Mouse (Mus musculus) urinary bladder, postnatal 25 days (tissue): ENCODE results near the gene Lipa.

ENCODE experiments used
- DNase-seq: peaks from one replicate; pipeline ENCODE4 v3.0.0; 2022; ENCODE audit warnings: low spot score

The Lipa gene

DNA sequence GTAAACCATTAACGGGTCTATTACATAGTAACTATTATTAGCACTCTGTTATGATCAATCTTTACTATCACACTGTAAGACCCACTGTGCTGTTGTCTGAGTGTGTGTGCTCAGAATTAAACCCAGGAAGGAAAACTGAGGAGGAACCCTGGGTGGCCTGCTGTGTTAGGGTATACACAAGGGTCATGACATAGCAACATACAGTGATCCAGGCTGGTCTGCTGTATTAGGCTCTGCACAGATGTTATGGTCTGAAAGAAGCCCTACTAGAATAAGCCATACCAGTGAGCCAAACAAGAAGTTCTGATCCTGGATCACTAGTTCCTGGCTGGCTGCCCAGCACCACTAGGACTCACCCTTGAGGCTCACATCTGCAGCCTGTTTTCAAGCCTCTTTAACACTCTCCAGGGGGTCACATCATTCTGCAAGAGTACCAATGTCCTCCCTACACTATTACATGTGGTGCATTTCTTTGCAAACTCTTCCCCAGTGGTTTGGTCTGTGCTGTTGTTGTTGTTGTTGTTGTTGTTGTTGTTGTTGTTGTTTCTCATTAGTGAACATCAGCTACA, 65.7 kb downstream of the Lipa start:
- no peak for DNase-seq

GRCm38 (mm10) chr19:34450784-34451370, 76.4 kb downstream of the Lipa start:
- no peak for DNase-seq

- no peak for DNase-seq
Measured at GRCm38 (mm10) chr19:34448851-34449250, 78.4 kb downstream of the Lipa start.

DNA sequence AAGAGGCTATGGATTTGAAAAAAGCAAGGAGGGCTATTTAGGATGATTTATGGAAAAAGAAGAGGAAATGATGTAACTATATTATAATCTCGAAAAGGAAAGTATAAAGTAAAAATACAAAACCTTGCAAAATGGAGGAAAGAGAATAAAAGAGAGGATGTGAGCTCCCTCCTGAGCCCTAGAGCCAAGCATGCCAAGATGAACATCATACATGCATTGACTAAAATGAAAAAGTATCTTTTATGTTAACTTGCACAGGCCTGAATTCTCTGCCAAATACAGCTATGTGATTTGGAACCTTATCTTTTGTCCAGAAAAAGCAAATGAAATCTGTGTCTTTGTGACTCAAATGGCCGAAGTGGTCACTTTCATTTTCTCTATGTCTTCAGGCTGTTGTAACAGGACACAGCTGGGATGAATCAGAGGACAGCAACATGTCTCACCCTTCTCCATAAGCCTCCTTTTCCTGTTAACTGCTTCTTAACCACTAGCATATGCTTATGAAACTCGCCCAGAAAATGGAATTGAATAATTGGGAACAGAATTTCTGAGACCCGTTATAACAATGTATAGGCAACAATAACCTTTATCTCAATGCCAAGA, 81.8 kb downstream of the Lipa start:
- no peak for DNase-seq

- DNase-seq: no peak
Measured at GRCm38 (mm10) chr19:34444785-34445184, 82.5 kb downstream of the Lipa start.
